Mouse (Mus musculus): ENCODE measurements at regions not wholly inside any gene's neighbourhood (a gene's known extent, or its start where the extent isn't known, plus 50 kb on each side); places are given as distances from the start of the nearest gene placed in this dataset.

- Histone ChIP-seq H3K79me2 (ENCODE audit: control insufficient read depth, insufficient read depth, low read length, poor library complexity) (no peaks in the 10 kb centered on the region), H3K36me3 (ENCODE audit: control insufficient read depth in 1 of 2, insufficient read depth in 2 of 2, low read length in 2 of 2) (no peaks in the 10 kb centered on the region), H3K9me3 (replicated peaks; ENCODE audit: insufficient read depth, low read length) (no peaks in the 10 kb centered on the region), H3K9ac (ENCODE audit: control insufficient read depth, low read depth, low read length, poor library complexity, severe bottlenecking) (no peak overlapping the region), H3K27me3 (ENCODE audit: control insufficient read depth in 1 of 2, insufficient read depth in 2 of 2, low read length in 2 of 2) (no peaks in the 10 kb centered on the region), H3K27ac (ENCODE audit: control insufficient read depth, low read depth, low read length) (no peak overlapping the region), H3K4me3 (ENCODE audit: control insufficient read depth in 1 of 2, insufficient read depth in 1 of 2, low read depth in 2 of 2, low read length in 2 of 2) (no peak overlapping the region), H3K4me1 (ENCODE audit: control insufficient read depth in 1 of 2, insufficient read depth in 2 of 2, low read length in 2 of 2) (no peaks in the 10 kb centered on the region)
- no peak for DNase-seq (ENCODE audit: low read depth, low spot score)
- no peak for TF ChIP-seq KAT2A (conservative IDR thresholded peaks at IDR 0.05; ENCODE audit: low read depth, low read length)
- no peak for TF ChIP-seq RAD21 (IDR thresholded peaks at IDR 0.05; ENCODE audit: low read depth, low read length)
Measured at GRCm38 (mm10) chr4:81621391-81622137, 178.9 kb upstream of the Mpdz start.

GRCm38 (mm10) chr4:81617191-81617590, 174.6 kb upstream of the Mpdz start:
- no peak for DNase-seq (ENCODE audit: low read depth, low spot score)
- no peaks in the 10 kb centered on the region for H3K4me1 ChIP-seq (ENCODE audit: control insufficient read depth in 1 of 2, insufficient read depth in 2 of 2, low read length in 2 of 2)
- H3K36me3 ChIP-seq (ENCODE audit: control insufficient read depth in 1 of 2, insufficient read depth in 2 of 2, low read length in 2 of 2), result no peaks in the 10 kb centered on the region
- no peaks in the 10 kb centered on the region for H3K9me3 ChIP-seq (replicated peaks; ENCODE audit: insufficient read depth, low read length)
- no peak for TF ChIP-seq JUND (IDR thresholded peaks at IDR 0.05; ENCODE audit: low read depth, low read length)
- no peak for TF ChIP-seq EP300 (IDR thresholded peaks at IDR 0.05; ENCODE audit: low read depth in 1 of 2, low read length in 2 of 2)
- TF ChIP-seq POLR2AphosphoS5 (IDR thresholded peaks at IDR 0.05; ENCODE audit: borderline replicate concordance, low read depth, low read length), result no peak
- no peak for TF ChIP-seq ETS1 (IDR thresholded peaks at IDR 0.05; ENCODE audit: low read depth, low read length)
- no peak overlapping the region for H3K27ac ChIP-seq (ENCODE audit: control insufficient read depth, low read depth, low read length)
- H3K9ac ChIP-seq (ENCODE audit: control insufficient read depth, low read depth, low read length, poor library complexity, severe bottlenecking), result no peak overlapping the region
- H3K79me2 ChIP-seq (ENCODE audit: control insufficient read depth, insufficient read depth, low read length, poor library complexity), result no peaks in the 10 kb centered on the region
- H3K4me3 ChIP-seq (ENCODE audit: control insufficient read depth in 1 of 2, insufficient read depth in 1 of 2, low read depth in 2 of 2, low read length in 2 of 2), result no peak overlapping the region
- H3K27me3 ChIP-seq (ENCODE audit: control insufficient read depth in 1 of 2, insufficient read depth in 2 of 2, low read length in 2 of 2), result no peaks in the 10 kb centered on the region

GRCm38 (mm10) chr4:81611191-81611590, 168.6 kb upstream of the Mpdz start:
- no peak overlapping the region for H3K9ac ChIP-seq (ENCODE audit: control insufficient read depth, low read depth, low read length, poor library complexity, severe bottlenecking)
- no peak for TF ChIP-seq MXI1 (IDR thresholded peaks at IDR 0.05; ENCODE audit: low read depth, low read length)
- no peak for TF ChIP-seq E2F4 (IDR thresholded peaks at IDR 0.05; ENCODE audit: borderline replicate concordance, low read depth, low read length)
- no peak for TF ChIP-seq RAD21 (IDR thresholded peaks at IDR 0.05; ENCODE audit: low read depth, low read length)
- no peak for TF ChIP-seq USF2 (IDR thresholded peaks at IDR 0.05; ENCODE audit: borderline replicate concordance in 1 of 2, insufficient read depth in 1 of 2, low read depth in 1 of 2, low read length in 2 of 2)
- TF ChIP-seq MAX (IDR thresholded peaks at IDR 0.05; ENCODE audit: low read length), result no peak
- TF ChIP-seq ELF1 (IDR thresholded peaks at IDR 0.05; ENCODE audit: low read depth, low read length), result no peak
- TF ChIP-seq CTCF (IDR thresholded peaks at IDR 0.05 in 2 of 3, conservative IDR thresholded peaks at IDR 0.05 in 1 of 3; ENCODE audit: control insufficient read depth in 1 of 3, insufficient read depth in 1 of 3, low read depth in 2 of 3, low read length in 3 of 3, poor library complexity in 1 of 3, severe bottlenecking in 1 of 3), result no peak
- TF ChIP-seq POLR2A (IDR thresholded peaks at IDR 0.05; ENCODE audit: control insufficient read depth in 1 of 2, insufficient read depth in 1 of 2, low read depth in 1 of 2, low read length in 2 of 2, poor library complexity in 1 of 2), result no peak
- TF ChIP-seq USF1 (IDR thresholded peaks at IDR 0.05; ENCODE audit: low read depth, low read length), result no peak
- TF ChIP-seq KAT2A (conservative IDR thresholded peaks at IDR 0.05; ENCODE audit: low read depth, low read length), result no peak
- no peak for TF ChIP-seq UBTF (IDR thresholded peaks at IDR 0.05; ENCODE audit: borderline replicate concordance, insufficient read depth, low read depth, low read length)
- no peak for TF ChIP-seq MAZ (IDR thresholded peaks at IDR 0.05; ENCODE audit: low read depth, low read length)
- TF ChIP-seq CHD2 (IDR thresholded peaks at IDR 0.05; ENCODE audit: low read length), result no peak
- TF ChIP-seq SMC3 (IDR thresholded peaks at IDR 0.05; ENCODE audit: low read depth, low read length), result no peak
- no peak for TF ChIP-seq RCOR1 (IDR thresholded peaks at IDR 0.05; ENCODE audit: low read depth, low read length)
- TF ChIP-seq SIN3A (IDR thresholded peaks at IDR 0.05; ENCODE audit: low read length), result no peak
- no peak for TF ChIP-seq ZMIZ1 (IDR thresholded peaks at IDR 0.05; ENCODE audit: low read depth, low read length)
- no peak for TF ChIP-seq ETS1 (IDR thresholded peaks at IDR 0.05; ENCODE audit: low read depth, low read length)
- DNase-seq (ENCODE audit: low read depth, low spot score), result no peak
- no peaks in the 10 kb centered on the region for H3K4me1 ChIP-seq (ENCODE audit: control insufficient read depth in 1 of 2, insufficient read depth in 2 of 2, low read length in 2 of 2)
- H3K27ac ChIP-seq (ENCODE audit: control insufficient read depth, low read depth, low read length), result no peak overlapping the region
- no peaks in the 10 kb centered on the region for H3K9me3 ChIP-seq (replicated peaks; ENCODE audit: insufficient read depth, low read length)
- no peaks in the 10 kb centered on the region for H3K79me2 ChIP-seq (ENCODE audit: control insufficient read depth, insufficient read depth, low read length, poor library complexity)
- no peak overlapping the region for H3K4me3 ChIP-seq (ENCODE audit: control insufficient read depth in 1 of 2, insufficient read depth in 1 of 2, low read depth in 2 of 2, low read length in 2 of 2)
- no peaks in the 10 kb centered on the region for H3K27me3 ChIP-seq (ENCODE audit: control insufficient read depth in 1 of 2, insufficient read depth in 2 of 2, low read length in 2 of 2)
- no peaks in the 10 kb centered on the region for H3K36me3 ChIP-seq (ENCODE audit: control insufficient read depth in 1 of 2, insufficient read depth in 2 of 2, low read length in 2 of 2)

All from MEL (cell line).